Mouse (Mus musculus): ENCODE results near the gene Sstr1.

Gene Sstr1

DNA sequence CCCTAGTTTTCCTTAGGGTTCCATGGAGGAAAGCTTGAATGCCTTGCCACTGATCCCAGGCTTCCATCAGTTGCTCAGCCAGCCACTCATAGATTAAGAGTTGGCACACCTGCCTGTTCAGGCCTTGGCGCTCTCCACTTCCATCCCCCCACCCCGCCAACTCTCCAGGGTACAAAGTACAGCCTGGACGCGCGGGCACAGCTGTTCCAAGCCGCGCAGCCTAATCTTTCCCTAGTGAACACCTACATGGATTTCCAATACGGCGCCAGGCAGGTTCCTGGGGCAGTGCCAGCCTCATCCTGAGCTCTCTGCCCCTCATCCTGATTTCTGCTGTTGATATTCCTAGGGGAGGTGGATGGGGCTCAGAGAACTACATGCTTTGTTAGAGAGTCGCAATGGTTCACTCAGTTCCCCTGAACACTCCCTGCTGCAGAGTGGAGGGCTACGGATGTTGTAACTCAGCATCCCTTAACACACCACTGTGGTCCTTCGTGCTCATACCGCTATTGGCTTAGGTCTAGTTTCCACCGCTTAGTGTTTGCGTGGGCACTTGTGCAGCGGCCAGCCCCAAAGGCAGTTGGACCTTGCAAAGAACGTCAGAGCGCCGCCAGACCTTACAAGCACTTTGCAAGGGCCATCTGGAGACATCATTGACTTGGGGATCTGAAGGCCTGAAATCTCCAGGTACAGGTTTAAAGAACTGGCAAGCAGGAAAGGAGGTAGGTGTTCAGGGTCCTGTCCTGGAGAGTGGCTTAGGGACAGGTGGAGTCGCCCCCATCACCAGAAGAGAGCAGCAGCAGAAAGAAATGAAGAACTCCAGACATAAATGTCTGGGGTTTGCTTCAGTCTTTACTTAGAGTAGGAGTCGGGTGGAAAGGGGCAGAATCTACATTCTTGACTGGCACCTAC lies at the start of gene Sstr1:
Gene Sstr1 (plus strand): TSS at position 610 of the 909 bp plus-strand sequence.
- DNase-seq (ENCODE audit: low spot score): no peak

DNA sequence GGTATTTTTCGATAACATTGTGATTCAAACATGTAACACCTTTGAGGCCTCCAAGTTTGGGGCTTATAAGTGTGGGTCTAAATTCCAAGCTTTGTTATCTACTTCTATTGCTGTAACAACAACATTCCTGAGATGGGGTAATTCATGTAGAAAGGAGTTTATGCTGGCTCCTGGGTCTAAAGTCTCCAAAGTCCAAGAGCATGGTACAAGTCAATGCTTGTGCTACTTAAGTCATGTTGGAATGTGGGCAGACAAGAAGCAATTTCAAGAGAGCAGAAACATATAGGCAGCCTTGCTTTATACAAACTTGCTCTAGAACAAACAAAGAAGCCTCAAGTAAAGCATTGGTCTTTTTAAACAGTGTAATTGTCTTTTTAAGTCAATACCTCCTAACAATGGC lies 12.8 kb upstream of the Sstr1 start:
- no peak for DNase-seq (ENCODE audit: low spot score)

DNA sequence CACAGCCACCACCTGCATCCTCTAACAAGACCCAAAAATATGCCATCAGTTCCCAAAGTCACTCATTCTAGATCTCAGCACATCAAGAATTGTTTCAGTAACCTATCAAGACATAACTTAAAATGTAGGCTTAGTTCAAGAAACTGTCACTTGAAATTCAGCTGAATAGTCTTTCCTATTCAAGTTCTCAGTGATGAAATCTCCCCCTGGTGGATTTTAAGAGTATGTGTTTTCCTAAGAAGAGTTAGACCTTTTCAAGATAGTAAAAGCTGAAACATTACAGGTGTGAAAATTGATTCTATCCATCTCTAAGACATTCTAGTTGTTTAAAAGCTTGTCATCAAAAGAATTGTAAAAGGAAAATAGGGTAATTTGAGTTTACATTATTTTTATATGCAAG lies 10.4 kb upstream of the Sstr1 start:
- peak; percentile 43 for DNase-seq (ENCODE audit: low spot score)

DNA sequence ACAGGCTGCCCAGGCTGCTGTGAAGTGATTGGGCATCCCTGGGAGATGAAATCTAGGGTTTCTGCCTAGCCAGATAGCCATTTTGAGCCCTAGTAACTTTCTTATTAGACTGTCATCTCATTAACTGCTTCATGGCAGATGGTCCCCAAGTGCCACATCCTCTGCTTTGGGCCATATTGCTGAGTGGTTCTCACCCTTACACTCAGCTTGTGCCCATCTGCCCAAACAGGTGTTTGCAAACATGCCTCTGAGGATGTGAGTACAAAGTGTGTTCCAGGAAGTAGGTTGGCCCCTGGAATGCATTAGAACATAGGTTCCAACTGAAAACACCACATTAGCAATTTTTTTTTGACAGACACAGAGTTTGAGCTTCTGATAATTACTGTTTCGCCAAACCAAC lies 3.6 kb upstream of the Sstr1 start:
- DNase-seq (ENCODE audit: low spot score): no peak

DNA sequence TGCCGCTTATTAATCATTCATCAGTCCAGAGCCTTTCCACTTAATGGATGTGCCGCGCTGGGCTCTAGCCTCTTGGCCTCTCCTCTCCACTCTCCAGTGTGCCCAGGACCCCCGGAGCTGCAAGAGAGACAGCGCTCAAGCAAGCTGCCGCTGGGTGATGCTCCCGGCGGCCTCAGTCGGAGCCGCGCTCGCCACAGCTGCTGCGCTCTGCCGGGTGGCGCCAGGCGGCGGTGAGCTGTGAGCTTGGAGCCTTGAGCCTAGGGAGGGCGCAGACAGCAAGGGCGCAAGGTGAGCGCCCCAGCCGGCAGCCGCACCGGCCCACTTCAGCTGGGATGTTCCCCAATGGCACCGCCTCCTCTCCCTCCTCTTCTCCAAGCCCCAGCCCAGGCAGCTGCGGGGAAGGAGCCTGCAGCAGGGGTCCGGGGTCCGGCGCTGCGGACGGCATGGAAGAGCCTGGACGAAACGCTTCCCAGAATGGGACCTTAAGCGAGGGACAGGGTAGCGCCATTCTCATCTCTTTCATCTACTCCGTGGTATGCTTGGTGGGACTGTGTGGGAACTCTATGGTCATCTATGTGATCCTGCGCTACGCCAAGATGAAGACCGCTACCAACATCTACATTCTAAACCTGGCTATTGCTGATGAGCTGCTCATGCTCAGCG lies 820 bp downstream of the Sstr1 start:
- peak; percentile 63 for DNase-seq (ENCODE audit: low spot score)

DNA sequence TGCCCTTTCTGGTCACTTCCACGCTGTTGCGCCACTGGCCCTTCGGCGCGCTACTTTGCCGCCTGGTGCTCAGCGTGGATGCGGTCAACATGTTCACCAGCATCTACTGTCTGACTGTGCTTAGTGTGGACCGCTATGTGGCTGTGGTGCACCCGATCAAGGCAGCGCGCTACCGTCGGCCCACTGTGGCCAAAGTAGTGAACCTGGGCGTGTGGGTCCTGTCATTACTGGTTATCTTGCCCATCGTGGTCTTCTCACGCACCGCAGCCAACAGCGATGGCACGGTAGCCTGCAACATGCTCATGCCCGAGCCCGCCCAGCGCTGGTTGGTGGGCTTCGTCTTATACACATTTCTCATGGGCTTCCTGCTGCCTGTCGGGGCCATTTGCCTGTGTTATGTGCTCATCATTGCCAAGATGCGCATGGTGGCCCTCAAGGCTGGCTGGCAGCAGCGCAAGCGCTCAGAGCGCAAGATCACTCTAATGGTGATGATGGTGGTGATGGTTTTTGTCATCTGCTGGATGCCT lies 1.4 kb downstream of the Sstr1 start:
- peak; percentile 43 for DNase-seq (ENCODE audit: low spot score)

DNA sequence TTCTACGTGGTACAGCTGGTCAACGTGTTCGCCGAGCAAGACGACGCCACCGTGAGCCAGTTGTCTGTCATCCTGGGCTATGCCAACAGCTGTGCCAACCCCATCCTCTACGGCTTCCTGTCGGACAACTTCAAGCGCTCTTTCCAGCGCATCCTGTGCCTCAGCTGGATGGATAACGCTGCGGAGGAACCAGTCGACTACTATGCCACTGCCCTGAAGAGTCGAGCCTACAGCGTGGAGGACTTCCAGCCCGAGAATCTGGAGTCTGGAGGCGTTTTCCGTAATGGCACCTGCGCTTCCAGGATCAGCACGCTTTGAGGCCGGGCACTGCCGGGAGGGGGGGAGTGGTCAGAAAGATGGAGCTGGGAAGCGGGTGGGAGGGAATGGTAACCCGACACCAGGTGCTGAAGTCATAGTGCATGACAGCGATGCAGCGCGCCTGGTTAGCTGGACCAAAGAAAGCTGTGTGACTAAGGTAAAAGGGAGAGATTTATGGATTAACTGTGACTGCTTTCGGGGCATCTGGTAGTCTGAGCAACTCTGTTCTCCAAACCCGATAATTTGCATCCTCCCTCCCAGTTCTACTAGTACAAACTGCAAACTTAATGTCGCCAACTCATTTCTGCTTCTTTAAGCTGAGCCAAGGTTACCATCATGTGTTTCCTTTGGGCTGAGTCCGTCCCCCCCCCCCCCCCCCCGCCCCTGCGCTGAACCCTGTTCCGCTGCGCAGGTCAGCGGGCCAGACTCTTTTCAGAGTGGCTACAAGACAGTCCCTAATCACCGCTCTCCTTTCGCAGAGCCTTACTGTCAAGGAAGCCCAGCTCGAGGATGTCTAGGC lies 2.1 kb downstream of the Sstr1 start:
- DNase-seq (ENCODE audit: low spot score): peak; percentile 37

DNA sequence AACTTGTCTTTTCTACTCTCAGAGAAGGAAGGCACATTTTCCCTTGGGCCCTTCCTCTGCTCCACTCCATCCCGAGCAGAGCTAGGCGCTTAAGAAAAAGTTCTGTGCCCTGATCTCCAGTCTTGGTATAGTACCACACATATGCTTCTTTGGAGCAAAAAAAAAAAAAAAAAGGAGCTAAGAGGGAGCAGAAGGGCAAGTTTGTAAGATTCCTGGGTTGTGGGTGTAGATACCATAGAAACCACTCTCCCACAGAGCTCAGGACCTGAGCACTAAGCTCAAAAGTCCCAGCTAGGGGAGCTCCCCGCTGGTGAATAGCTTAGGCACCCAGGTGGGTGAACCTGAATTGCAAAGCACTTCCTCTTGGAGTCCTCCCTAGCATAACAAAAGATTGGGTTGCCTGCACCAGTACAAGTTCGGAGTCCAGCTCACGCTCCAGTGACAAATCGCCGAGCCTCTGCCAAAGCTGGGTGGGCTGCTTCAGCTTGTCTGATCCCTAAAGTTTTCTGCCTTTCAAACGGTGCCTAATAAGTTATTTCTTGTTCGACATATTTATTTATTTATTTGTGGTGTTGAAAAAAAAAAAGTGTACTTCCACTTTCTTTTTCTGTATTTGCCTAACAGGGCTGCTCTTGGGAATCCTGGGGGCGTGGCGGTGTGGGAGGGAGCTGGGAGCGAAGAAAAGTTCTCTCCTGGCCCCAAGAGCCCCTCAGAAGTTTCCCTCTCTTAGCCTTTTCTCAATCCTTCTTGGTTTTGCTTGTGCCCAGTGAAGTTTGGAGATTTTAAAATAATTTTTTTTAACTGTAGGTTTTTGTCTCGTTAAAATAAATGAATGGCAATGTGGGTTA lies 2.9 kb downstream of the Sstr1 start:
- peak; percentile 12 for DNase-seq (ENCODE audit: low spot score)

DNA sequence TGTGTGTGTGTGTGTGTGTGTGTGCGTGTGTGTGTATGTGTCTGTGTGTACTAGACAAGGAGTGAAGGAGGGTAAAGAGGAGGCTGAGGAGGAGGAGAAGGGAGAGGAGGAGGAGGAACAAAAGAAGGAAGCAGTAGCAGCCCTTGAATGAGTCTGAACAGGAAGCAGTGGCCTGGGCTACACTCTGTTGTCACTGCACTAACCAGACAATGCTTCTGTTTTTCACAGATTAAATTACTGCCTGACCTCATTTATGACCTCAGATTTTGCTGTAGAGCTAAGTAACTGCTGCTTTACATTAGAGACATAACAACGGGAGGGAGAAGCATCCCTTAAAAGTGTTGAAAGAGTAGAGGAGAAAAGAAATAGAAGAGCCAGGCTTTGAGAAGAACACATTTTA lies 4.6 kb downstream of the Sstr1 start:
- no peak for DNase-seq (ENCODE audit: low spot score)

DNA sequence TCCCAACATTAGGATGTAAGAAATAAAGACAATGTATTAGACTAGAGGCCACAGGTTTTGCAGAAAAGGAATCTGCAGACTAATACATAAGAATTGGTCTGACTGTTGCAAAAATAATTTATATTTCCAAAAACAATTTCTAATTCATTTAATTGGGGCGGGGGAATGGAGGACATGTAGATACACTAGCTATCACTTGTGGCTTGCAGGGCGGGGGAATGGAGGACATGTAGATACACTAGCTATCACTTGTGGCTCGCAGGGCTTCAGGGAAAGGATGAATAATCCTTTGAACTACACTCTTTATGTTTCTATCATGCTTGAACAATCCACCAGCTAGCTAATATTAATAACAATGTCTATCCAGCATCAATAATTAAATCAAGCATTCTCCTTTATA lies 7.5 kb downstream of the Sstr1 start:
- no peak for DNase-seq (ENCODE audit: low spot score)

DNA sequence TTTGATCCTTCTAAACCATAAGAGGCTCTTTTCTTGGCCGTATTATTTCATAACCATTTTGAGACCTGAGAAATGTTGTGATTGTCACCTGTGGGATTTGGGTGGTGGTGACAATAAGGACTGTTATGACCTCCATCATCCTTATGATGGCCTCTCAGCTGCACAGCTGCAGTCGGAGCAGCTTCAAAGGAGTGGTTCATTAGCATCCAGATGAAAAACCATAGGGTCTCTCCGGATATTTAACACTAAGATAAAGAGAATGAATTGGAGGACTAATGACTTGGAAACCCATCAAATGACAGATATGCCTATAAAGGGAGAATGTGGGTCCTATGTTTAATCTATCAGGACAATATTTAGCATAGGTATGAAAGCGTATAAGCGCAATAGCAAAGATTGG lies 14.1 kb downstream of the Sstr1 start:
- DNase-seq (ENCODE audit: low spot score): no peak

DNA sequence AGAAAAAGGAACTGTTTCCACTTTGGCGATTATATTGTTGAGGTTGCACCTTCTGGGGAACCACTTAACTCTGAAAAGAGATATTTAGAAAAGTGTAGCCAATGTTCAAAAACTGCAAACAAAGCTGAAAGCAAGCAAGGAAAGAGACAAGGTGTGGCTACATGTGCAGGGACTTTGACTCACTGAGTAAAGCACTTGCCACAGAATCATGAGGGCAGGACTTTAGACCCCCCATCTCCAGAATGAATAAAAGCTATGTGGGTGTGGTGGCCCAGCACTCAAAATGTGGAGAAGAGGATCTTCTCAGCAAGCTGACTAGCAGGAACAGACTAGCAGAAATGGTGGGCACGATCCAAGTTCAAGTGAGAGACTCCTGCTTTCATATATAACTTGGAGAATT lies 20.9 kb downstream of the Sstr1 start:
- no peak for DNase-seq (ENCODE audit: low spot score)

DNA sequence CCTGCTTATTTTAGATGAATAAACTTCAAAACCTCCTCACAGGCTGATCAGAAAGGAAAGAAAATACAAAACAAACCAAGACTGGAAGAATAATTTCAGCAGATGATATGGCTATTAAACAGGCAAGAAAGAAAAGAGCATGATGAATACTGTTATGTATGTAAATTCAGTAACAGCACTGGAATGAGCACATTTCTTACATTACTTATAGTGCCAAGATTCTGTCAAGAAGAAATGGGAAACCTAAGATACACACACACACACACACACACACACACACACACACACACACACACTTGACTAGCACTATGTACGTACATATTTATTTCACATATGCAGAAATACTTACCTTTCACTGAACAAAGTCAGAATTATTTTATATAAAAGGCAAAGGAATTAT lies 40.3 kb downstream of the Sstr1 start:
- no peak for DNase-seq (ENCODE audit: low spot score)

Data from retina, embryonic 14.5 days (tissue).